Mouse (Mus musculus) cerebellum, postnatal 10 days (tissue): ENCODE measurements around the gene Wnt10b.

Experiments
- DNase-seq, 2 experiments: peaks; one replicate each; pipeline ENCODE4 v3.0.0; 2021; ENCODE audit warnings: mixed read lengths in 2 of 2

Gene Wnt10b

GRCm38 (mm10) chr15:98727443-98728321, 50.3 kb downstream of the Wnt10b start, which contains the start of gene Fkbp11:
Gene Fkbp11 (minus strand): TSS chr15:98728198.
- DNase-seq: peak; percentile 68 to 71

GRCm38 (mm10) chr15:98726746-98727145, 51.2 kb downstream of the Wnt10b start:
- DNase-seq: no peak

- DNase-seq: no peak
Observed at GRCm38 (mm10) chr15:98726079-98726478, 51.9 kb downstream of the Wnt10b start.

GRCm38 (mm10) chr15:98724441-98724840, 53.5 kb downstream of the Wnt10b start:
- DNase-seq: peak in 1 of 2 experiments; percentile 22

- DNase-seq: no peak
Observed at GRCm38 (mm10) chr15:98722854-98723253, 55.1 kb downstream of the Wnt10b start.

- no peak for DNase-seq
Observed at GRCm38 (mm10) chr15:98722191-98722590, 55.8 kb downstream of the Wnt10b start.
